Mouse (Mus musculus) spleen, adult 2 months (tissue): ENCODE data around the gene 4921501E09Rik.

Experiments used
- CTCF ChIP-seq: fragments of 200-500 bp; IDR thresholded peaks from 2 replicates; pipeline ENCODE4 v1.5.1; 2011; ENCODE audit warnings: mild to moderate bottlenecking, inconsistent platforms; ENCODE audit not compliant: insufficient read depth, insufficient read length, insufficient replicate concordance; ENCODE audit errors: extremely low read depth
- POLR2A ChIP-seq: fragments of 200-500 bp; IDR thresholded peaks from 2 replicates; pipeline ENCODE4 v1.6.1; 2011; ENCODE audit warnings: low read depth, low read length, inconsistent platforms

DNA sequence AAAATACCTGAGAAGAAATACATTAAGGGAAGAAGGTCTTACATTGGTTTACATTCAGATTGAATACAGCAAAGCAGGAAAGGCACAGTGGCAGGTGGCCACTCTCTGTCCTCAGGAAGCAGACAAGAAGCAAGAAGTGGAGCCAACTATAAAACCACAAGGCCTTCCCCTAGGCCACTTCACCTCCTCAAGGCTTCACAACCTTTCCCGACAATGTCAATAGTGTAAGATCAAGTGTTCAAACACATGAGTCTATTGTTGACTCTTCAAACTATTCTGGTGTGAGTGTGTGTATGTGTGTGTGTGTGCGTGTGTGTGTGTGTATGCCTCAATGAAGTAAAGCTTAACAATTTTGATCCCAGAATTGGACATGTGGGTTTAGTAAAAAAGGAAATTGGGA, 29.5 kb upstream of the 4921501E09Rik start:
- no peak for TF ChIP-seq POLR2A
- TF ChIP-seq CTCF, result no peak
